ENCODE assay signal across 14 mouse cellular contexts in the genomic region with DNA sequence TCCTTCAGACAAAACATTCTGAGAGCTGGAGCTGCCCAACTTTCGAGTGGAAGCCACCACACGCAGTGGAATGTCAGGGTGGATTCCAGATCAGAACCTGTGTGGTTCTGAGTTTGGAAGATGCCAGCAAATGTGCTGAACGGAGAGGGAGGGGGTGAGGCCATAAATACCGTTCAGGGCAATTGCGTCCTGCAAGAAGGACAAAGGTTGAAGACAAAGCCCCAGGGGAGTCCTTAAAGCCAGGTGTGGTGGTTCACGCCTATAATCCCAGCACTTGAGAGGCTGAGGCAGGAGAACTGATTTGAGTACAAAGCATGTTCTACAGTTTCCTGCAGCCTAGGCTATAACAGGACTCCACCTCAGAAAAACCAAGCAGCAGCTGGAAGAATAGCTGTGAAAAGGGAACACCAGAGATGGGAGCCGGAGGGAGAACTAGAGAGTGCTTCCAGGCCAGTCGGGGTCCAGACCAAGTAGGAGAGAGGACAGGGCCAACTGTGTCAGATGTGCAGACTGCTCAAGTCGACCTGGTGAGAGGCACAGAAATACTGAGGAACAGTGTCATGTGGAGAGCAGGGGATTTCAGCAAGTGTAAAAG. TPM values are rescaled to one million over a fixed set of nuclear protein-coding genes. Genes with fewer than 3 reads are reported as not detected.
DNase-seq lines count a peak whose midpoint lies in the region; ATAC-seq and TF ChIP-seq lines count a peak whose summit lies in the region.
"Had no signal": no experiment of that assay in that cellular context is flagged by ENCODE, and none has a peak within 500 bp of the region (broad histone marks: within the 10 kb centered on the region; RNA-seq: fewer than 3 reads in every experiment).

No protein-coding gene starts in this region.

- no peak for DNase-seq in hindbrain, embryonic 11.5 days (ENCODE audit: low spot score)
- no peak for DNase-seq in midbrain, embryonic 10.5 days (ENCODE audit: low spot score)
- DNase-seq in layer of hippocampus, adult 9-11 months, result no peak
- DNase-seq in adrenal gland, adult 2 months, result no peak
- DNase-seq: right cerebral cortex, postnatal 4 days had no signal

- no peak overlapping the region for H3K4me2 ChIP-seq in hindbrain, embryonic 13.5 days
- H3K4me2 ChIP-seq in hindbrain, embryonic 11.5 days (replicated peaks; ENCODE audit: low read depth, low read length), result no peak overlapping the region
- no peak overlapping the region for H3K4me2 ChIP-seq in midbrain, embryonic 16.5 days (ENCODE audit: low read length)
- peak overlapping the region; percentile 35 for H3K4me2 ChIP-seq in liver, embryonic 15.5 days

- no peak overlapping the region for H3K27ac ChIP-seq in hindbrain, embryonic 13.5 days
- no peak overlapping the region for H3K27ac ChIP-seq in hindbrain, embryonic 11.5 days (ENCODE audit: low read depth, low read length)
- no peak overlapping the region for H3K27ac ChIP-seq in midbrain, embryonic 10.5 days (replicated peaks)
- no peak overlapping the region for H3K27ac ChIP-seq in midbrain, embryonic 16.5 days (ENCODE audit: low read length)
- H3K27ac ChIP-seq in bone marrow, adult 2 months (ENCODE audit: control insufficient read depth, insufficient read depth, low read depth, low read length, poor library complexity), result peak overlapping the region; percentile 7; the same call in 1 of the 2 replicates
- H3K27ac ChIP-seq in liver, embryonic 15.5 days (replicated peaks), result no peak overlapping the region
- H3K27ac ChIP-seq: heart, embryonic 10.5 days had no signal

- ATAC-seq in hindbrain, embryonic 13.5 days (ENCODE audit: low FRiP score), result no peak
- no peak for ATAC-seq in hindbrain, embryonic 11.5 days (ENCODE audit: low FRiP score)
- ATAC-seq in midbrain, embryonic 16.5 days, result no peak
- no peak for ATAC-seq in liver, embryonic 15.5 days (ENCODE audit: insufficient read depth)

- no peaks in the 10 kb centered on the region for H3K9me3 ChIP-seq in hindbrain, embryonic 13.5 days
- H3K9me3 ChIP-seq in hindbrain, embryonic 11.5 days (ENCODE audit: control insufficient read depth, low read length), result no peaks in the 10 kb centered on the region
- no peaks in the 10 kb centered on the region for H3K9me3 ChIP-seq in midbrain, embryonic 10.5 days (replicated peaks)
- no peaks in the 10 kb centered on the region for H3K9me3 ChIP-seq in midbrain, embryonic 16.5 days (replicated peaks; ENCODE audit: control insufficient read depth, low read length, poor library complexity, severe bottlenecking)
- H3K9me3 ChIP-seq in liver, embryonic 15.5 days (replicated peaks), result no peaks in the 10 kb centered on the region
- H3K9me3 ChIP-seq: heart, embryonic 10.5 days; hindbrain, embryonic 10.5 days had no signal

- H3K9ac ChIP-seq in hindbrain, embryonic 13.5 days, result 0 out of 2 replicates have a peak overlapping the region, but pooled peaks have one; percentile 19
- H3K9ac ChIP-seq in hindbrain, embryonic 11.5 days (ENCODE audit: low read depth, low read length), result no peak overlapping the region
- no peak overlapping the region for H3K9ac ChIP-seq in midbrain, embryonic 16.5 days (ENCODE audit: low read depth, low read length)
- no peak overlapping the region for H3K9ac ChIP-seq in liver, embryonic 15.5 days

- H3K4me3 ChIP-seq in hindbrain, embryonic 13.5 days, result no peak overlapping the region
- H3K4me3 ChIP-seq in hindbrain, embryonic 11.5 days (ENCODE audit: low read depth, low read length), result no peak overlapping the region
- H3K4me3 ChIP-seq in midbrain, embryonic 10.5 days, result peak overlapping the region; percentile 8; the same call in 1 of the 2 replicates
- H3K4me3 ChIP-seq in midbrain, embryonic 16.5 days (ENCODE audit: low read depth, low read length), result no peak overlapping the region
- no peak overlapping the region for H3K4me3 ChIP-seq in bone marrow, adult 2 months (replicated peaks; ENCODE audit: control insufficient read depth, low read depth, low read length)
- no peak overlapping the region for H3K4me3 ChIP-seq in liver, embryonic 15.5 days (replicated peaks)
- H3K4me3 ChIP-seq: erythroblast, embryonic 14.5 days; heart, embryonic 10.5 days; myocyte had no signal

- peaks cover 36% of the 10 kb centered on the region for H3K4me1 ChIP-seq in hindbrain, embryonic 13.5 days (replicated peaks)
- H3K4me1 ChIP-seq in hindbrain, embryonic 11.5 days (replicated peaks; ENCODE audit: control insufficient read depth, insufficient read depth, low read length), result 0 out of 2 replicates have a peak, but pooled peaks cover 4% of the 10 kb centered on the region
- peaks cover 54% of the 10 kb centered on the region for H3K4me1 ChIP-seq in midbrain, embryonic 10.5 days
- peaks cover 26% of the 10 kb centered on the region for H3K4me1 ChIP-seq in midbrain, embryonic 16.5 days (ENCODE audit: control insufficient read depth, insufficient read depth, low read length)
- peaks cover 14% of the 10 kb centered on the region; the same call in 1 of the 2 replicates for H3K4me1 ChIP-seq in bone marrow, adult 2 months (ENCODE audit: control insufficient read depth, insufficient read depth, low read length)
- peaks cover 80% of the 10 kb centered on the region for H3K4me1 ChIP-seq in liver, embryonic 15.5 days (replicated peaks)

- no peak for TF ChIP-seq CTCF in bone marrow, adult 2 months (IDR thresholded peaks at IDR 0.05; ENCODE audit: control insufficient read depth, insufficient read depth, low read length)

- TF ChIP-seq POLR2A in bone marrow, adult 2 months (IDR thresholded peaks at IDR 0.05; ENCODE audit: borderline replicate concordance, control insufficient read depth, low read depth, low read length), result no peak

- WGBS in hindbrain, embryonic 13.5 days, result 57% methylated on average over 9 of the region's 9 CpGs
- WGBS in hindbrain, embryonic 11.5 days, result 58% methylated on average over 9 of the region's 9 CpGs
- 64% methylated on average over 9 of the region's 9 CpGs for WGBS in midbrain, embryonic 10.5 days
- WGBS in midbrain, embryonic 16.5 days, result 64% methylated on average over 9 of the region's 9 CpGs
- 68% methylated on average over 9 of the region's 9 CpGs for WGBS in bone marrow, adult 2 months
- WGBS in liver, embryonic 15.5 days (ENCODE audit: insufficient replicate concordance), result 62% methylated on average over 9 of the region's 9 CpGs

- H3K27me3 ChIP-seq in hindbrain, embryonic 13.5 days, result 0 out of 2 replicates have a peak, but pooled peaks cover 9% of the 10 kb centered on the region
- no peaks in the 10 kb centered on the region for H3K27me3 ChIP-seq in hindbrain, embryonic 11.5 days (ENCODE audit: control insufficient read depth, insufficient read depth, low read length)
- H3K27me3 ChIP-seq in midbrain, embryonic 10.5 days (ENCODE audit: low read depth, poor library complexity, severe bottlenecking), result peaks cover 26% of the 10 kb centered on the region
- no peaks in the 10 kb centered on the region for H3K27me3 ChIP-seq in midbrain, embryonic 16.5 days (ENCODE audit: control insufficient read depth, insufficient read depth, low read depth, low read length)
- peaks cover 41% of the 10 kb centered on the region for H3K27me3 ChIP-seq in liver, embryonic 15.5 days

- H3K36me3 ChIP-seq in hindbrain, embryonic 13.5 days, result no peaks in the 10 kb centered on the region
- H3K36me3 ChIP-seq in hindbrain, embryonic 11.5 days (ENCODE audit: control insufficient read depth, insufficient read depth, low read length), result no peaks in the 10 kb centered on the region
- H3K36me3 ChIP-seq in midbrain, embryonic 10.5 days, result peaks cover 8% of the 10 kb centered on the region; the same call in 1 of the 2 replicates
- H3K36me3 ChIP-seq in midbrain, embryonic 16.5 days (ENCODE audit: control insufficient read depth, insufficient read depth, low read length), result no peaks in the 10 kb centered on the region
- no peaks in the 10 kb centered on the region; the same call in 1 of the 2 replicates for H3K36me3 ChIP-seq in liver, embryonic 15.5 days (replicated peaks)

RNA-seq across cellular contexts. Expression of a gene that starts 4.5 kb away (rescaled TPM):
- polyA plus RNA-seq in hindbrain, embryonic 13.5 days (2015; fragmentation: Nextera tagmentation; extraction: Ambion mirVana), result 127 and 129 TPM in 2 replicates
- polyA plus RNA-seq in hindbrain, embryonic 11.5 days (2014; fragmentation: Nextera tagmentation; extraction: Ambion mirVana), result 113 and 159 TPM in 2 replicates
- 126 and 137 TPM in 2 replicates for polyA plus RNA-seq in midbrain, embryonic 10.5 days (2016; fragmentation: Nextera tagmentation; extraction: Ambion mirVana)
- polyA plus RNA-seq in midbrain, embryonic 16.5 days (2015; fragmentation: Nextera tagmentation; extraction: Ambion mirVana), result 117 and 126 TPM in 2 replicates
- polyA plus RNA-seq in bone marrow, adult 2 months (2011; ENCODE audit: insufficient read depth, insufficient read length, low replicate concordance, missing spikeins), result 118 and 172 TPM in 2 replicates
- polyA plus RNA-seq in liver, embryonic 15.5 days (2015; fragmentation: Nextera tagmentation; extraction: Ambion mirVana), result 37.8 and 40.1 TPM in 2 replicates
- total RNA-seq in adrenal gland, adult 2 months (2021), result 100 to 1,000 TPM; 173 to 286 TPM
- 103 and 104 TPM in 2 replicates for polyA plus RNA-seq in adrenal gland, adult 2 months (2012; rRNA removed)

RNA-seq across cellular contexts. Expression of a gene that starts 7.6 kb away (rescaled TPM):
- polyA plus RNA-seq in hindbrain, embryonic 13.5 days (2015; fragmentation: Nextera tagmentation; extraction: Ambion mirVana), result 14.4 and 16.9 TPM in 2 replicates
- polyA plus RNA-seq in hindbrain, embryonic 11.5 days (2014; fragmentation: Nextera tagmentation; extraction: Ambion mirVana), result 8.6 and 13.8 TPM in 2 replicates
- 6.4 and 9.5 TPM in 2 replicates for polyA plus RNA-seq in midbrain, embryonic 10.5 days (2016; fragmentation: Nextera tagmentation; extraction: Ambion mirVana)
- 22.5 and 22.7 TPM in 2 replicates for polyA plus RNA-seq in midbrain, embryonic 16.5 days (2015; fragmentation: Nextera tagmentation; extraction: Ambion mirVana)
- 14.2 and 38.5 TPM in 2 replicates for polyA plus RNA-seq in bone marrow, adult 2 months (2011; ENCODE audit: insufficient read depth, insufficient read length, low replicate concordance, missing spikeins)
- polyA plus RNA-seq in liver, embryonic 15.5 days (2015; fragmentation: Nextera tagmentation; extraction: Ambion mirVana), result 6.4 TPM in 2 replicates
- total RNA-seq in adrenal gland, adult 2 months (2021), result 10 to 100 TPM; 14.4 to 18.9 TPM
- polyA plus RNA-seq in adrenal gland, adult 2 months (2012; rRNA removed), result 24.2 and 27.4 TPM in 2 replicates

RNA-seq across cellular contexts. Expression of a gene that starts 16.2 kb away (rescaled TPM):
- 0.27 TPM in 2 replicates for polyA plus RNA-seq in hindbrain, embryonic 13.5 days (2015; fragmentation: Nextera tagmentation; extraction: Ambion mirVana)
- polyA plus RNA-seq in hindbrain, embryonic 11.5 days (2014; fragmentation: Nextera tagmentation; extraction: Ambion mirVana), result not detected in 2 replicates
- 0.12 TPM in 1 of 2 replicates, not detected in the other for polyA plus RNA-seq in midbrain, embryonic 10.5 days (2016; fragmentation: Nextera tagmentation; extraction: Ambion mirVana)
- polyA plus RNA-seq in midbrain, embryonic 16.5 days (2015; fragmentation: Nextera tagmentation; extraction: Ambion mirVana), result 0.49 and 0.53 TPM in 2 replicates
- polyA plus RNA-seq in bone marrow, adult 2 months (2011; ENCODE audit: insufficient read depth, insufficient read length, low replicate concordance, missing spikeins), result 24.3 and 38.9 TPM in 2 replicates
- polyA plus RNA-seq in liver, embryonic 15.5 days (2015; fragmentation: Nextera tagmentation; extraction: Ambion mirVana), result 0.54 and 1.0 TPM in 2 replicates
- 1 to 10 TPM; 2.0 to 3.4 TPM for total RNA-seq in adrenal gland, adult 2 months (2021)
- 1.3 and 2.3 TPM in 2 replicates for polyA plus RNA-seq in adrenal gland, adult 2 months (2012; rRNA removed)
- total RNA-seq: layer of hippocampus, postnatal 10 days had no signal
- polyA plus RNA-seq: erythroblast, embryonic 14.5 days; myocyte had no signal

RNA-seq across cellular contexts. Expression of a gene that starts 25.9 kb away (rescaled TPM):
- 0.60 and 0.84 TPM in 2 replicates for polyA plus RNA-seq in hindbrain, embryonic 13.5 days (2015; fragmentation: Nextera tagmentation; extraction: Ambion mirVana)
- 0.29 and 0.94 TPM in 2 replicates for polyA plus RNA-seq in hindbrain, embryonic 11.5 days (2014; fragmentation: Nextera tagmentation; extraction: Ambion mirVana)
- polyA plus RNA-seq in midbrain, embryonic 10.5 days (2016; fragmentation: Nextera tagmentation; extraction: Ambion mirVana), result 0.39 TPM in 1 of 2 replicates, not detected in the other
- 0.69 and 0.88 TPM in 2 replicates for polyA plus RNA-seq in midbrain, embryonic 16.5 days (2015; fragmentation: Nextera tagmentation; extraction: Ambion mirVana)
- 42.1 and 59.8 TPM in 2 replicates for polyA plus RNA-seq in bone marrow, adult 2 months (2011; ENCODE audit: insufficient read depth, insufficient read length, low replicate concordance, missing spikeins)
- 1.6 and 1.7 TPM in 2 replicates for polyA plus RNA-seq in liver, embryonic 15.5 days (2015; fragmentation: Nextera tagmentation; extraction: Ambion mirVana)
- 10 to 100 TPM in 1 of 2 experiments, 1 to 10 TPM in 1; 6.4 to 12.3 TPM for total RNA-seq in adrenal gland, adult 2 months (2021)
- polyA plus RNA-seq in adrenal gland, adult 2 months (2012; rRNA removed), result 32.6 and 33.3 TPM in 2 replicates
- polyA plus RNA-seq: erythroblast, embryonic 14.5 days; myocyte had no signal

RNA-seq across cellular contexts. Expression of a gene that starts 34.8 kb away (rescaled TPM):
- 0.18 TPM in 1 of 2 replicates, not detected in the other for polyA plus RNA-seq in hindbrain, embryonic 13.5 days (2015; fragmentation: Nextera tagmentation; extraction: Ambion mirVana)
- polyA plus RNA-seq in hindbrain, embryonic 11.5 days (2014; fragmentation: Nextera tagmentation; extraction: Ambion mirVana), result 0.26 and 0.32 TPM in 2 replicates
- 0.37 and 0.50 TPM in 2 replicates for polyA plus RNA-seq in midbrain, embryonic 10.5 days (2016; fragmentation: Nextera tagmentation; extraction: Ambion mirVana)
- polyA plus RNA-seq in midbrain, embryonic 16.5 days (2015; fragmentation: Nextera tagmentation; extraction: Ambion mirVana), result 0.16 TPM in 1 of 2 replicates, not detected in the other
- 3.9 and 6.3 TPM in 2 replicates for polyA plus RNA-seq in bone marrow, adult 2 months (2011; ENCODE audit: insufficient read depth, insufficient read length, low replicate concordance, missing spikeins)
- 0.17 and 0.40 TPM in 2 replicates for polyA plus RNA-seq in liver, embryonic 15.5 days (2015; fragmentation: Nextera tagmentation; extraction: Ambion mirVana)
- total RNA-seq in adrenal gland, adult 2 months (2021), result under 1 TPM in 1 of 2 experiments, not detected in 1; 0.62 TPM
- polyA plus RNA-seq in adrenal gland, adult 2 months (2012; rRNA removed), result 1.9 TPM in 2 replicates
